Mouse (Mus musculus) spleen, postnatal 36 days (tissue): ENCODE results near the gene Echdc3.

ENCODE experiments used
- DNase-seq, 2 experiments: peaks; one replicate each; pipeline ENCODE4 v3.0.0; 2022; ENCODE audit warnings: low spot score in 2 of 2, mixed read lengths in 1 of 2

Echdc3 gene

GRCm38 (mm10) chr2:6212724-6213511 is at the start of gene Echdc3:
Gene Echdc3, minus strand, starts transcription at chr2:6213033.
- peak; percentile 64 to 71 for DNase-seq

GRCm38 (mm10) chr2:6261718-6262117 is 48.9 kb upstream of the Echdc3 start:
- no peak for DNase-seq

GRCm38 (mm10) chr2:6261201-6261672 is 48.4 kb upstream of the Echdc3 start:
- no peak for DNase-seq

GRCm38 (mm10) chr2:6260661-6261060 is 47.8 kb upstream of the Echdc3 start:
- DNase-seq = no peak

- DNase-seq = peak; percentile 72
These were observed 46.3 kb upstream of the Echdc3 start for GRCm38 (mm10) chr2:6259182-6259581.

GRCm38 (mm10) chr2:6258026-6258425 is 45.2 kb upstream of the Echdc3 start:
- no peak for DNase-seq

GRCm38 (mm10) chr2:6257146-6257545 is 44.3 kb upstream of the Echdc3 start:
- DNase-seq = no peak

GRCm38 (mm10) chr2:6255989-6256841 is 43.4 kb upstream of the Echdc3 start:
- peak; percentile 89 for DNase-seq

DNA sequence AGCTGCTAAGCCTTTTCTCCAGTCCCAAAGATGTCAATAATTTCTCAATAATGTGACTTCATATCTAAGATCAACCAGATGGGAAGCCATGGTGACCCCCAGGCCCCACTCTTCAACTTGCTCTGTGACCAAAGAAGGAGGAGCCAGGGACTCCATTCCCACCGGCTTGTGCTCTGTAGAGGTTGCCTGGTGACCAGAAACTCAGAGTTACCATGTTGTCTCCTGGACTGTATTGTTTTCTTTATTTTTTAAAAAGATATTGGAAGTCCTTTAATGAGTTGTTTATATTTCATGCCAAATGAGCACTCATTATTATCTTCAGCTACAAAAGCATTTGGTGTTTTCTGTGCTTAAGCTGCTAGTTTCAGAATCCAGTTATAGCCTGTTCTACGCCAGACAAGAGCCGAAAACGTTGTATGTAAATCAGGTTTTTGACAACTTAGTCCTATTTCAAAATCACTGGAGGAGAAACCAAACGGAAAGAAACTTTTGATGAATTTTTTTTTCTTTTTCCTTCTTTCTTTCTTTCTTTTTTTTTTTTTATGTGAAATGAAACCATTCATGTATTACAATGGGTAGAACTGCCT is 42.7 kb upstream of the Echdc3 start:
- no peak for DNase-seq

DNA sequence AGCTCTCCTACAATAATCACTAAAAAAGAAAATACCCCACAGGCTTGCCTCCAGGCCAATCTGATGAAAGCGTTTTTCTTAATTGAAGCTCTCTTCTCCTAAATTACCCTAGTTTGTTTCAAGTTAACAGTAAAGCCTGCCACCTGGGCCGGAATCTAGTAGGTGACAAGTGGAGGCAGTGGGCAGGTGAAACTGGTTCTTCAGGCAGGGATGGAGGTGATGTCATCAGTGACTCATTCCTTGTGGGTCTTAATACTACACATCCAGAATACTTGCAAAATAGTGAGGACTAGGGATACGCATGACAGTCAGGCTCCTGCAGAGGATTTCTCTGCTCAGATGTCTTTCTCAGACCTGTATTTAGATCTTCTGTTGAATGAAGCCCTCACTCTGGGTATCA is 39.7 kb upstream of the Echdc3 start:
- no peak for DNase-seq

DNA sequence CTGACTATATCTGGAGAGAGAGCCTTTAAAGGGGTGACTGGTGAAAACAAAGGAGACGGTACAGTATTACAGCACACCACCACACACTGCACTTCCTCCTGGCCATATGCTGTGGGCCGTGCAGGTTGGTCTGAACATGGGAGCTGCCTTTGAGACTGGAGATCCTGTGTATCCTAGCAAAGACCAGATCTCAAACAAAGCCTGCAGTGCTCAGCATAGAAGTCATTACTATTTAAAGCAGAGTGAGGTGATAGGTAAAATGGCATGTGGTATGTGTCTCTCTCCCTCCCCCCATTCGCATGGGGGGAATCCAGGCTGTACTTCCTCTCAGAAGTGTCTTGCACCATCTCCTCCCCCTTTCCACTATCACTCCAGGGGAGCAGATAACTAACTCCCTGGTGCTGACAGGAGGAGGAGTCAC is 38.3 kb upstream of the Echdc3 start:
- DNase-seq = no peak

DNA sequence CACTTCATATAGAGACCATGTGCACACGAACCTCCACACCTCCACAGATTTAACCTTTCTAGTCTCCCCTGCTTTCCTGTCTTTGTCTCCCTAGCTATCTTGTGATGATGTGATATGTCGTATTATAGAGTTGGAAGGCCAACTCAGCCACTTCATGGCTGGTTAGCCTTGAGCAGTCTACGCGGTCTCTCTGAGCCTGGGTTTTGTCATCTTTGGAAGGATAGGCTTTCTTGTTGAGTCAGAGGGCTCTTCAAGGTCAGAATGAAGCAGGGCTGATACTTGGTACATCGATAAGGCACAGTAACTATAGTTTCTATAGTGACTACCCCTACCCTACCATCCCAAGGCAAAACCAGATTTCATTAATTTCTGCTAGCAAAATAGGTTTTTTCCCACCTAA is 28.6 kb upstream of the Echdc3 start:
- no peak for DNase-seq

DNA sequence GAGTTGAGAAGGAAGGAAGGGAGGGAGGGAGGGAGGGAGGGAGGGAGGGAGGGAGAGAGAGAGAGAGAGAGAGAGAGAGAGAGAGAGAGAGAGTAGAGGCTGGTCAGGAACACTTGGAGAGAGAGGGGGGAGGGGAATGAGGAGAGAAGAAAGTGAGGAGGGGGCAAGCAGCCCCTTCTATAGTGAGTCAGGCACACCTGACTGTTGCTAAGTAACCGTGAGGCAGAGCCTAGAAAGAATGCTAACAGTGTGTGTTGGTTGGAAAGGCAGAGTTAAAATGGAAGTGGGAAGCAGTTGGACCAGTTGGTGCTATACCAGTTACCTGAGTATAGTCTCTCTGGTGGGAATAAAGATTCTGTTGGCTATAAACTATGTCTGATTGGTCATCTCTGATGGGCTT is 27.2 kb upstream of the Echdc3 start:
- no peak for DNase-seq

DNA sequence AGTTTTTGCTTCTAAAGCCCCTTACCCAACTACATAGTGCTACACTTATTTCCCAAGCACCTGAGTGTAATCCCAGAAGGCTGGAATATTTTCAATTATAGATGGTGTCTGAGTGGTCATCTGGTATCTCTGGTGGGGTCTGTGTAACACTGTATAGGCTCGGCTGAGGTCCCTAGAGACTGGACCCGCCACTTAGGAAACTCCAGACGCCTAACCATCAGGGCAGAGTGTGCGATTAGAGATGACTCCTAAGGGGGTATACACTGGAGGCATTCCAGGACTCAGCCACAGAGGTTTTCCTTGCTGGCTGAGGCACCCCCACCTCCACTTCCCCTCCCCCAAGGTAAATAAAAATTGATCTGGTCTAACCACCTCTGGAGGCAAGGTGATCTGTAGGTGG is 26.5 kb upstream of the Echdc3 start:
- no peak for DNase-seq

DNA sequence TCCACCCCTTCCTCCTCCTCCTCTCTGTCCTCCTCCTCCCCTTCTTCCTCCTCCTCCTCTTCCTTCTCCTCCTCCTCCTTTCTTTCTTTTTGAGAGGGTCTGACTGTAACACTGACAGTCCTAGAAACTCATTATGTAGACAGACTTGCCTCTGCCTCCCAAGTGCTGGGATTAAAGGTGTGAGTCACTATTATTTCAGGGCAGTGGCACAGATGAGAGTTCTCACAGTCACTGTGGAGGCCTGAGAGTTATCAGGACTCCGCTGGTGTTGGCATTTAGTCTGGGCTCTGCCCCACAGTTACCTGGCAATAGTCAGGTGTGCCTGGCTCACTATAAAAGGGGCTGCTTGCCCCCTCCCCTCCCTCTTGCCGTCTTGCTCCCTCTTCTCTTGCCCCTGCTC is 25.8 kb upstream of the Echdc3 start:
- DNase-seq = no peak

DNA sequence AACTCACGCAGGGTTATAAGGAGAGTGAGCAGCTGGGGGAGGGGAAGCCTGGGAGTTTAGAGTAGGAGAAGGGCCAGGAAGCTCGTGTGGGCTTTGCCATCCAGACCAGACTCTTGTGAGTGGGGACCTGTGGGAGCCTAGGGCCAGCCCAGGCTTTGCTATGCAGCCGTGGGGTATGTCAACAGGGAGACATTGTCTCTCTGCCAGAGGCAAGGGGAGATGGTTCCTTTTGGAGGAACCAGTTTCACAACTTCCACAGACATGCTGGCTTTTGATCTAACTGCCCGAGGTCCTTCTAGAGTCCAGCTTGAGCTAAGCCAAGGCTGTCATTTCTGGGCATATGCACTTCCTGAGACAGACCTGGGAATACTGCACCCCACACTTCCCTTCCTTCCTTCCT is 25.4 kb upstream of the Echdc3 start:
- DNase-seq = no peak

DNA sequence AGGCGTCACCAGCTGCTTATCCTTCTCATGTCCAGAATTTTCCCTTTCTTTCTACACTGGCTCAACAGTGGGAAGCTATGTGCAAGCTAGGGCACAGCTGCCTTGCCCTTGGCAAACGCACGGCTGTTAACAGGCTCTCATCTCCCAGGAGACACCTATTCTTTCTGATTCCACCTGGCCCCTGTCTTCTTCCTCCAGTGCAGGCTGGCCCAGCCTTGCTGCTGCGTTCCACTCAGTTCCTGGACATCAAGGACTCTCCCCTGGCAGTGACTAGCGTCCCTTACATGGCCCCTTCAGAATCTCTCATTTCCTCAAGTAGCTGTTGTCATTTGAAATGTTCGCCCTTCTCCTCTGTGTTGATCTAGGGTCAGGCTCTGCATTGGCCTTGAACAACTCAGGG is 20.5 kb upstream of the Echdc3 start:
- DNase-seq = no peak

DNA sequence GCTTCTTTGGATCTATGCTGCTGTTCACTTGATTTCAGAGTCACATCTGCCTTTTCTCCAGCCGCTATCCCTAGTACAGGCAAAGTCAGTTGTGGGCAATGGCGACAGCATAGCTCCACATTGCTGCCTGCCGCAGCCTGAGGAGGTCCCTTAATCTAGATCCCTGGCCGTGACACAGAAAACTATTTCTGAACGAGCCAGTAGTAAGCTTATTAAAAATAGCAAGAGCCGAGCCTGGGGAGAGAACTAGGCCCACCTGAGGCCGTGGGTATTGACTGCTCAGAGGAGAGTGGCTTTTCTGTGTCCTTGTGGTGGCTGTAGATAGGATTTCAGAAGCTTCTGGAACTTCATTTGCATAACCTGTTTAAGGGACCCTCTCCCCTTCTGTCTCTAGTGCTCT is 19.9 kb upstream of the Echdc3 start:
- no peak for DNase-seq

DNA sequence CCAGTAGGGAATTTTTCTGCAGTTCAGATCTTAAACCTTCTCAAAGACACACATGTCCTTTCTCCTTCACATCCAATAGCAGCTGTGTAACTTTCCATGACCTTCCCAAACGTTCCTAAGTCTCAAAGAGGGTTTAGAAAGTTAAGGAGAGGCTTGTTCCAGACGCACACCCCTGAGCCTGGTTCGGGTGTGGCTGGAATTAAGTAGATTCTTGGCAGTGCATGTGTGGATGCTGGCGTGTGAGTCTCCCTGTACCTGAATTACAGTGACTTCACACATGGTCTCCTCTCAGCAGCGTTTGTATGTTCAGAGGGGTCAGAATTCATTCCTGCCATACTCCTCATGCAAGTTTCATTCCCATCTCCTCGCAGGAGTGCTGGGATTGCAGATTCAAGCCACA is 18.0 kb upstream of the Echdc3 start:
- DNase-seq = no peak

DNA sequence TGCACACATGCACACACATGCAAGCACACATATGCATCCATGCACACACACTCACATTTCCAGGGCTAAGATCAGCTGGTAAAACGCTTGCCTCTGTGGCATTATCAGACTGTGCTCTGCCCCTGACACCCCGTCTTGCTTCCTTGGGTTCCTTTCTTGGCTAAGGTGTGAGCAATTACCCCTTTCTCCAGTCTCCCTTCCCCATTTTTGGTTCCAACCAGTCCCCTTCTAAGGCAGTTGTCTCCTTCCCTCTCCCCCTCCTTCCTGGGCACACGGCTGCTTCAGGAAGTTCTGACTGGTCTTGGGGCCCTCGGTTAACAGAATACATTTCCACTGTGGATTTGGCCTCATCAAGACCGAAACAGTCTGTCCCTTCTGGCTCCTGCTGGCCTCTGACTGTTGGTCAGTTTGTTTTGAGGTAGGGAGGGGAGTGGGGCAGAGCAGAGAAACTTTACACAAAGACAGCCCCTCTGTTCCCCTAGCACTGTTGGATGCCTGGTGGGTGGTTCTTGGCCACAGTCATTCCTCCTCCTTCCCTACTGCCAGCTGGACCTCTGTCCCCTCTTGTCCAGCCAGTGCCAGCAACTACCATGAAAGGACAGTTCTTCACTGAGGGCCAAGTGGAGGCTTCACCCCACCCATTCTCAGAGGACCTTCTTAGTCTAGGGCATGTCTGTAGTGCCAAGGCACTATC is 16.9 kb upstream of the Echdc3 start:
- DNase-seq = no peak

DNA sequence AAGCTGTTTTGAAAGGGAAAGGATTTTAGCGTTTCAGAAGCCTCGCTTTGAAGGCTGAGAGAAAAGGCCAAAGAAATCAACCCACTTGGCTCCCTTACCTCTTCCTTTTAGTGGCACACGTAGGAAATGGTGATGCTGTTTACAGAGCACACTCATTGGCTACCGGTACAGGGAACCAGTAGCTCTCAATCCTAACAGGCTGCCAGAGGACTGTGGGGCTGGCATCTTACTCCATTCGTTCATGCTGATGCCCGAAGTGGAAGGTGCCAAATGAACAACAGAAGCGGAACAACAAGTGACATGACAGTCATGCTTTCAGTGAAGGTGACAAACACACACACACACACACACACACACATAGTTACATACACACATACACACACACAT is 14.2 kb upstream of the Echdc3 start:
- DNase-seq = no peak
